Mouse (Mus musculus): ENCODE measurements at regions not wholly inside any gene's neighbourhood (a gene's known extent, or its start where the extent isn't known, plus 50 kb on each side); places are given as distances from the start of the nearest gene placed in this dataset.
A peak's percentile ranks its signal among the peaks of the same experiment; 100 is the strongest.

DNA sequence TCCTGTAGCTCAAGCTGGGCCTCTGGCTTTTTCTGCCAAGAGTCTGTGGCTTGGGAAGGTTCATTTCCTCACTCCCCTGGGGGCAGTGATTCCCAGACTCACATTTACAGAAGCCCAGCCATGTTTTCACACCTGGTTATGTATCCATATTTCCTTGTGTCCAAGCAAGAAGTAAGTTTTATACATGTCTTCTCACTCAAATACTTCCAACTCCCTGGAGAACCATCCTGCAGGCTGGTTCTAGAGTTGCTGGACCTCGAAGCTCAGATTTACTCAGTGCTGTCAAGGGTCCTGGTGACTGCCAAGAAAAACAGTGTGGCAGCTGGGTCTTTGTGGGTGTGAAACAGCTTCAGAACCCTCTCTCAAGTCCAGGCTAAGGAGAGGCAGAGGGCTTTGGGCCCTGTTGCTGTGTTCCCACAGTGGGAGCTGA, 537.6 kb upstream of the Nrp1 start:
- DNase-seq: no peak

DNA sequence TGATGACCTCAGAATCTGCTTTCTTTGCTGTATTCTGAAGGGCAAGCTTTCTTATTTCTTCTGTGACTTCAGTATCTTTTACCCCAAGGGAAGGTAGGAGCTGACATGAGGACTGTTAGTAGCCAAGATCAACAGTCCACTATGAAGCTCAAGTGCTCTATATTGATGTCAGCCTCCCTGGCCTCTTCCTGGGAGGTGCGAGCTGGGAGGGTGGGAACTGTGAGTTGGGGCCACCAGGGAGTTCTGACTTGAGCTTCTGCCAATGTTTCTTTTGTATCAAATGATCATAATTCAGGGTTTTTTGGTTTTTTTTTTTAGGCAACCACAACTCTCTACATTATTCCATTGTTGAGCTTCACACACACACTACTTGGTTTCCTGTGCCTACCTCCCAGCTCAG, 536.8 kb upstream of the Nrp1 start:
- no peak for DNase-seq

DNA sequence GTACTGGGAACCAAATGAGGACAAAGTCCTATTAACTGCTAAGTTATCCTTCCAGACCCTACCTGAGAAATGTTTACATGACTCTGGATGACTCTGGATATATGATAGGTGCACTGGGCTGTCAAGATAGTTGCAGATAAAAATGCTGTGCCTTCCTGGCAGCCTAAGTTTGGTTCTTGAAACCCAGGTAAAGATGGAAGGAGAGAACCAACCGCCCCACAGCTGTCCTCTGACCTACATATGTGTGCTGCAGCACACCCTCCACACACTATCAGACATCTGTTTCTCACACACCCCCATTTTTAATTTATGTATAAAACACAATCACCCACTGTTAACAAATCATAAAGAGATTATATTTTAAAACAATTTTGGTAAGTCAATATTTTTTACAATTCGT, 533.4 kb upstream of the Nrp1 start:
- DNase-seq: peak; percentile 46

DNA sequence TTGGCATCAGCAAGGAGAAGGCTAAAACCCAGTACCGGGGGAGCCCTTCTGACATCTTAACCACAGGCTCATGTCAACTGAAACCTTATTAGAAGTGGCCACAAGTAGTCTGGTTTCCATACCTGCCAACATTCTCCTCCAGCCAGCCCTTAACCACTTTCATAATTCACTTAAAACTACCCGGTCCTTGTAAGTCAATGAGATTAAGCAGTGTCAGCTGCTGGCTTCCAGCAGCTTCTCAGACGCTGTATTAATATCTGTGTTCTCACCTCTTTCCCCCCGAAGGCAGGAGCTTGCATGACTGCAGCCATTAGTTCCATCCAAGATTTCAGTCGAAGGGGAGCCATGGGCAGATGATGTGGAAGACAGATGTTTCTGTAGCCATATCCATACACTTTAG, 530.6 kb upstream of the Nrp1 start:
- no peak for DNase-seq

DNA sequence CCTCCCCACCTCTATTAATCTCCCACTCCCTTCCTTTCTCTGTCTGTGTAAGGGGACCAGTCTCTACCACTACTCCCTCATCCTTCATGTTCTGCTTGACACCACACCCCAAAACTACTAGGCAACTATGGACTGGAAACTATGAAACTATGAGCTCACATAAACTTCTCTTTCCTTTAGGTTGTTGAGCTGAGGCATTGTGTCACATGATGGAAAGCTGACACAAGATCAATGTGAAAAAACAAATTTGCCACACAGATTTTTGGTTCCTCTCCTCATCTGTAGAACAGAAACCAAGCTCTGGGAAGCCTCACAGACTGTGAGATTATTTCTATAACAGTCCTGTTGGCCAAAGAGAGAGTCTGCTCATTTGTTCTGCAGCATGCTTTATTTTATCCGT, 528.7 kb upstream of the Nrp1 start:
- no peak for DNase-seq

DNA sequence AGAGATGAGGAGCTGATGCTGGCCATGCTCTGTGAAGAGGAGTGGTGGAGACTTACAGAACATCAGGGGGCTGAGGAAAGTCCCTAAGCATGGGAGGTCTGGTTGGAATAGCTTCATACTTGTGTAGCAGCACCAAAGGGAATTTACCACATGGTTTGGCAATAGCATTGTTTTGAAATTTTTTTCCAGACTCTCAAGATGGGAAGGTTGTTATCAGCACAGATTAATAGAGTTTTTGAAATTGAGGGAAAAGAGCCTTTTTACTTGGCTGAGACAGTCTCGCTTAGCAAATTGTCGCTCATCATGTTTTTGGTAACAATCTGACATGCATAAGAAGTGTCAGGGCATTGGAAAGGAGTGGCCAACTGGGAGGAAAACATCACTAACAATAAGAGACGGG, 524.4 kb upstream of the Nrp1 start:
- DNase-seq: no peak

DNA sequence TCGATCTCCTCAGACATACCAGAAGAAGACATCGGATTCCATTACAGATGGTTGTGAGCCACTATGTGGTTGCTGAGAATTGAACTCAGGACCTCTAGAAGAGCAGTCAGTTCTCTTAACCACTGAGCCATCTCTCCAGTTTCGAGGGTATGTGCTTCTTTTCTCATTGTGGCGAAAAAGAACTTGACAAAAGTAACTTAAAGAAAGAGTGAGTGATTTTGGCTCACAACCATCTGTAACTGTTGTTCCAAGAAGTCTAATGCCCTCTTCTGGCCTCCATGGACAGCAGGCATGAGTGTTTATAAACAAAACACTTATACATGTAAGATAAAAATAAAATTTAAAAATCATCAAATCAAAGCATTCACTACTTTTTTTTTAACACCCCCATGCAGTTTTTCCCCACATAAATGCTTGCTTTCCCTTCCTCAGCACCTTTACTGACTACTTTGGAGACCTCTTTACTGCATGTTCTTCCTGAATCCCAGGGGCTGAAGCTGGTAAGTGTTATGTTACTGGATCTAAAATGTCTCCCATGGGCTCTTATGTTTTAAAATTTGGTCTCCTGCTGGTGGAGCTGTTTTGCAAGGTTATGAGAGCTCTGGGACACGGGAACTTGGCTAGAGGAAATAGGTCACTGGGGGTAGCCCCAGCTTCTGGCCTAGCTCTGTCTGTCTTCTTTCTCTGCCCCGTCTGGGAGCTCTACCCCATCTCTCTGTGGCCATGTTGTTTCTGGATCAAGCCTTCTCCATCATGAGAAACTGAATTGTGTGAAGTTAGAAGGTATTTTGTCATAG, 521.8 kb upstream of the Nrp1 start:
- DNase-seq: no peak

DNA sequence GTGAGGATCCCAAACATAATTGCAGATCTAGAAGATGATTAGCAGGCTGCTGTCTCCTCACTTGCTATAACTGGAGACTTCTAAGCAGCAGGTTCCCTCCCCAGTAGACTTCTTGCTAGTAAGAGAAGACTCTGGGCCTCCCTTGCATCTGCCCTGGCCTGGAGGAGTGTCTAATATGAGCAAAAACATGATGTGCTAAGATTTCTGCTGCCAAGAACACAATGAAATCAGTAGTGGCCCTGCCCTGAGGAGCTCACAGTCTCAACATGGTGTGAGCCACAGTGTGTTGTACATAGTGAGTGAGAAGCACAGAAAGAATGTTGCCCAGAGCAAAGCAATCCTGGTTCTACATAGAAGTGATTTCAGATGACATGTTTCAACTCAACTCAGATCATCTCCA, 520.1 kb upstream of the Nrp1 start:
- DNase-seq: no peak

DNA sequence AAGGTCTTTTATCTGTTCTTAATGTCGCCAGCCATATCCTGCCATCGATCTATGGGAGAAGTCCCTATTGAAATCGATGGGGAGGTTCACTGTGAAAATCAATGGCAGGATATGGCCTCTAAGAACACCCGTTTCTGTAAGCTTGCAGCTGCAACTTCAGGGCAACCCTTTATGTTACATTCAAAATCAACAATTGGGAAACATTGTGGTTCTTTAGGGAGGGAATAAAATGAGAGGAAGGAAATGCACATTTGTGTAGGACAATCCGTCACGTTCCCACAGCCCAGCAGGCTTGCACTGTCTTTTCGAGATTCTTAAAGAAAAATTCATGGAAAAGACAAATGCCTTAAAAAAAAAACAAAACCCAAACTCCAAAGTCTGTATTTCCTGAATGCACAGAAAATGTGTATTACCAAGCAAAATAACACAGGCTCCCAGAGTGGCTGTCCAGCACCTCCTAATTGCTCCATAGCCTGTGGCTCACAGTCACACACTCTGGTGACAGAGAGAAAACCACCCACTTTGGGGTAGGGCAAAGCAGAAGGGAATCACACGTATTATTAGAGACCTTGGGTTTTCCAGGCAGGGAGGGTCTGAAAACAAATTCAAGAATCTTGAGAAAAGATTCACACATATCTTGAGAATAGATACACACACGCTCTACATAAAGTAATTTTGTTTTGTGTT, 510.9 kb upstream of the Nrp1 start:
- DNase-seq: no peak

DNA sequence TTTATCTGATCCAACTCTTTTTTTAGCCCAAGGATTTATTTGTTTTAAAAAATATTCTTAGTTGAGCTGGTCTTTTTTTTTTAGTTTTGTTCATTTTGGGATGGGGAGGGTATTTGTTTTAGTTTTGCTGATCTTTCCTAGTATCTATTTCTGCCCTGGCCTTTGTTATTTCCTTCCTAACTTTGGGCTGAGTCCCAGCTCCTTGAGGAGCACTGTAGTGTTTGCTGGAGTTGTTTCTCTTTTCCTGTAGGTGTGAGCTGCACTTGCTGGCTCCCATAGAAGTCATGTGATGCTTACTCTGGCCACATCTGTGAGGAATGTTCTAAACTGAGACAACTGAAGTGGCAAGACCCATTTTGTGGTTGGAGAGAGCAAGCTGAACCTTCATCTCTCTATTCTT, 508.5 kb upstream of the Nrp1 start:
- no peak for DNase-seq

DNA sequence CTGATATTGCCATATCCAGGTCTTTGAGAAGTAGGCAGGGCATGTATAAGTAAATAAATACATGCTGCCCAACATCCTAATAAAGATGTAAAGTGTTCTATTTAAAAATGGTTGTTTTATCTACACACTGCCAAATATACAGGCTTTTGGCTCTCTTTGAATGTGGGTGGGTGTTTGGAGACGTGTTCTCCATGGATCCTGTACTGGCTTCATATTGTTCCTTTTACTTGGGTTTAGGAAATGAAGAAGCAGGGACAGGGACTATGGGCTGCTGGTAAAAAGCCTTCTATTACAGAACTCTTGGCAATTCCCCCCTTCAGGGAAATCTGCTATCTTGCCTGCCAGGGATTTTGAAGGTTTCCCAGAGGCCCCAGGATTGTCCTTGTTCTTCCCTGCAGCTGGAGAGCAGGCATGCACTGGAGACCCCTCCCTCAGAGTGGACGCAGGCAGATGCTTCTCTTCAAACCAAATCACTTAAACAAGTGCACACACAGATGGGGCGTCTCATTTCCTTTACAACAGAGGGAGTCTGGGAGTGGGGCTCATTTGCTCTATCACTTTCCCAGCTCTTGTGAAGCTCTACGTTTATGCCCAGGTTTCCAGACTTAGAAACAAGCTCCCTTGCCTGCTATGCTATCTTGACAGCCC, 502.6 kb upstream of the Nrp1 start:
- DNase-seq: no peak

DNA sequence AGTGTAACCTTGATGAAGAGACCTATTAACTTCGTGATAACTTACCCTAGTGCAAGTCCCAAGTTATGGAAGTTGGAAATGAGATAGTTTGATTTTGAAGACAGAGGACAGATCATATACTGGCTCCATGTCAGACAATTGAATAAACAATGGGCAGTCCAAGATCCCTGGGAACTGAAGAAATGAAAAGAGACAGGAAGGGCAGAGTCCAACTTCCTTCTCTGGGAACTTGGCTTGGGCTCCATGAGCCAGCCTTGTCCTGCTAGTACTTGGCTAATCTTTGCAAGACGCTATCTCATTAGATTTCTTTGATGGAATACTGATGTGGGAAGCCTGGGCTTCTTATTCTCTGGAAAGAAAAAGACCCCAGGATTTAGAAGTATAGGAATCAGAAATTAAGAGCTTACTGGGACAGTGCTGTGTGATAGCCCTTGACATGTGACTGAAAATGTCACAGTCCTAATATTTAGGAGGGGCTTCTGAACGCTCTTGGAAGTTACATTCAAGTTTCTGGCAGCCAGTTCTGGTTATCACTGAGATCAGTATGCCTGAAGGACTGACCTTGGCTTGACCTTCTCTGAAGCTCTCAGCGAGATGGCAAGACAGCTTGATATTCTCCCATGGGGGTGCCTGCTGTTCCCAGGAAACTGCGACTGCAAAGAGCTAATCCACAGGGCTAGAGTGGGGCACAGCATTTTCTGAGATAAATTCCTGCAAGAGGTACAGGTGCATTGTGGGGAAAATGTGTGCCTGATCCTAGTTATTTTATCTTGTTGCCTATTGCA, 501.9 kb upstream of the Nrp1 start:
- no peak for DNase-seq

DNA sequence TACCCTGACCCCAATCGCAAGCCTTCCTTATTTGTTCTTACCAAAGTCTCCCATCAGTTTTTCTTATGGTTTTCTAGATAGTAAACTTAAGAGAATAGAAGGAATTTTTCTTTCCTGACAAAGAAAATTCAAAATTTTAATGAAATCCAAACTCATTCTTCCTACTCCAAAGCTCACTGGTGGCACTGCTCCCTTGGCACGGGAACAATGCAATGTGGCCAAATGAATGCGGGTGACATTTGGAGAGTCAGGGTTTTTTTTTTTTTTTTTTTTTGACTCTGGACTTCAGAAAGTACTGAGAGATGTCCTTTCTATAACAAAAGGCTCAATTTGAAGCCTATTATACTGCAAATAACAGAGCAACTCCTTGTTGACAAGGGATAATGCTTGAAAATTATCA, 499.4 kb upstream of the Nrp1 start:
- DNase-seq: no peak

DNA sequence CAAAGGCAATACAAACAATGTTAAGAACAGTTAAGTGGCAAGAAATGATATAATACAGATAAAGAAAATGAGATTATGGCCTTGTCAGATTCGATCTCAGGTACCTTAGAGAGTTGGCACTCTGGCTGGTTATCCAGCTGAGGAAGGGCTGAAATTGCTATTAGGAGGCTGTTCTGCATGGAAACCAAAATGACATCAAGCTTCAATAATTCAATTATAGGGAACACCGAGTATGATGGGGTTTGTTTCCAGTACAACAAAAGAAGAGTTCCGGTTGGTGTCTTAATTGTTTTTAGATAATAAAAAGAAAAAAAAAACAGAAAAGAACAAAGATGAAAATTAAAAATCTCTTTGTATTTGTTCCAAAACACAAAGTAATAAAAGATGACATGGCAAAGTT, 498.0 kb upstream of the Nrp1 start:
- no peak for DNase-seq

DNA sequence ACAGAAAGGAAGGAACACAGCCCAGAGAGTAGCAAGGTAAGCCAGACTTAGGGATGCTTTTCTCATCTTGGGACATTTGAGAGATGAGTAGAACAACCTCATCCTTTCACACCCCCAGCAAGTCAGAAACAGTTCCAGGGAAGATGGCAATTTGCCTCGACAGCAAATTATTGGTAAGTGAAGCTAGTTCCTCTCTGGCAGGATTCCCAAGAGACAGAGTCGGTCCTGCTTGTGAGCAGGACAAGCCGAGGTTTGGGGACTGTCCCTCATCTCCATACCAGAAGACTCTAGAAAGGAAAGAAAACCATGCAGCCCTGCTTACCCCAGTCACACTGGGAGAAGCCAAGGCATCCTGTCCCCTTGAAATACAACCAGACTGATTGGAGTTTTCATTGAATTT, 497.5 kb upstream of the Nrp1 start:
- no peak for DNase-seq

DNA sequence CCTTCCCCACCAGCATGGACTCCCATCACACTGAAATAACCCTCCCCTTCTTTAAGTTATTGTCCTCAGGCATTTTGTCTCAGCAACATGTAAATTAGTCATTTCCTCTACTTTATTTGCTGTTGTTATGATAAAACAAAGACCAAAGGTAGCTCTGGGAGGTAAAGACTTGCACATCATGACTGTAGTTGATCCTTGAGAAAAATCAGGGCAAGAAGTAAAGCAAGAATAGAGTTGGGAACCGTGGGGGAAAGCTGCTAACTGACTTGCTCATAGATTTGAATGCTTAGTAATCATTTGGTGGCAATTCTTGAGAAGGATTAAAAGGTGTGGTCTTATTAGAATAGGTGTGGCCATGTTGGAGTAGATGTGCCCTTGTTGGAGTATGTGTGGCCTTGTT, 473.8 kb upstream of the Nrp1 start:
- DNase-seq: no peak

DNA sequence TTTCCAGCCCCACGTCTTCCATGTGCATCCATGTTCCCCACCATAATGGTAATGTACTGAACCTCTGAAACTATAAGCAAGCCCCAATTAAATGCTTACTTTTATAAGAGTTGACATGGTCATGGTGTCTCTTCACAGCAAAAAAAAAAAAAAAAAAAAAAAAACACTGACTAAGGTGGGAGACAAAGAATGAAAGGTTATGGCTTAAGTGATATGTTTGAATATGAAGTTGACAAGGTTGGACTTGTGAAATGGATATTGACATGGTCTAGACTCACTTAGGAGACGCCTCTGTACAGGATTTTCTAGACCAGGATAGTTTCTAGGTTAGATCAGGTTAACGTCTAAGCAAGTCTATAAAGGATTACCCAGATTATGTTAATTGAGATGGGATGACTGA, 473.2 kb upstream of the Nrp1 start:
- DNase-seq: no peak

DNA sequence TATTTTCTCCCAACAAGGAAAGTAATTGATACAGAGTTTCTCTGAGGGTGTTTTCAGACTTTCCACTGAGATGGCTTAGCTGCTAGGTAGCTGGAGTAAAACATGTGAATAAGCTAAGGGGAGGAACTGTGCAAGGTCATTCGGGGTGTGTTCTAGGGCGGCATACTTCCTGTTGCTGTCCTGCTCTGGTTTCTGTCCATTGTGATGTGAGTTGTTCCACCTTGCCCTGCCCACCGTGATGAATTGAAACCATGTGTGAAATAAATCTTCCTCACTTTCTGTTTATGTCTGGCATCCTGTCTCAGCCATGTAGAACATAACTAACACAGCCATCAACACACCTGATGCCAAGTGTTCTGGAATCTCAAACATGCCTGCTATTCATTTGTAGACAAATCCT, 472.6 kb upstream of the Nrp1 start:
- DNase-seq: no peak

DNA sequence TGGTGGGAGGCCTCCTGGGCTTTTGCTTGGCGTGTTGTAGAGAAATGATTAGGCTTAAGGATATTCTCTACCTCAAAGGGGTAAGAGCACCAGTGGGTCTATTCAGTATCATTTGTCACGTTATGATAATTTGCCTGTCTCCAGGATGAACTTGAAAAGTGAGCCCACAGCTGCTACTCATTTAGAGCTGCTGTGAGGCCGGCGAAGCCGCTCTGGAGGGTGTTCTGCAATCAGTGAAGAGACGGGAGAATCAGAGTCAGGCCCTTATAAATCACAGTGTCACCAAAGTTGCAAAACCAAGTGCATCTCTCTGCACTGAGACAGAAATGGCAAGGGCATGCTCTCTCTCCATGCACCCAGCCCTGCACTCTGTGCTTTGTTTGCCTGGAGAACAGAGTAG, 467.7 kb upstream of the Nrp1 start:
- DNase-seq: no peak

DNA sequence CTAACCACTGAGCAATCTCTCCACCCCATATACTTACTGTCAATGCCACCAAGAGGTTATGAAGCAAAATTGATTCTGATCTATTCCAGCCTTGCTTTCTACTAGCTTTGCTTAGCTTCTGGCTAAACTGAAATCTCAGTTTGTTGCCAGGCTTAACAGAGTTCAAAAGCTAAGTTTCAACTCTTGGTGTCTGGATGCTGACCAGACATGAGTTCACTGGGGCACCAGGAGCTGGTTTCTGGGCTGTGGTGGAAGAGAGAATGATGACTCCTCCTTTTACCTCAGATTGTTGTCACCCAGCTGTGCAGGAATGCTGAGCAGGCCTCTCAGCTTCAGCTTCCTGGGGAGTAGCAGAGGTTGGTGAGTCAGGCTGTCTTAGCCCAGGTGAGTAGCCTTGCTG, 464.1 kb upstream of the Nrp1 start:
- DNase-seq: no peak

DNA sequence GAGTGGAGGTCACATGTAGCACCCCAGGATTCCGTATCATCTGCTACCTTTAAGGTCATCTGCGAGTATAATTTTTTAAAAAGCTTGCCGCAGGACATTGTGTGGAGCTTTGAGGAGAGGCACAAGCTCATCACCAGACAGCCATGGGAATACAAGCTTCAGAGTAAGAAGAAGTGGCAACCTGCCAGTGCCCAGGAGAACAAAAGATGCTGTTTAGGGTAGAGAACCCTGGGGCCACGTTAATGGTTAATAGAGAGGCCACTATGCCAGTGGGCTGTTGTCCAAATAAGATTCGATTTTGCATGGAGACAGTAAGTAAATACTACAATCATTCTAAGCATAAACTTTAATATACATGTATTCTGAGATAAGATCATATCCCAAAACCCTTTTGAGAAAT, 450.0 kb upstream of the Nrp1 start:
- DNase-seq: no peak

DNA sequence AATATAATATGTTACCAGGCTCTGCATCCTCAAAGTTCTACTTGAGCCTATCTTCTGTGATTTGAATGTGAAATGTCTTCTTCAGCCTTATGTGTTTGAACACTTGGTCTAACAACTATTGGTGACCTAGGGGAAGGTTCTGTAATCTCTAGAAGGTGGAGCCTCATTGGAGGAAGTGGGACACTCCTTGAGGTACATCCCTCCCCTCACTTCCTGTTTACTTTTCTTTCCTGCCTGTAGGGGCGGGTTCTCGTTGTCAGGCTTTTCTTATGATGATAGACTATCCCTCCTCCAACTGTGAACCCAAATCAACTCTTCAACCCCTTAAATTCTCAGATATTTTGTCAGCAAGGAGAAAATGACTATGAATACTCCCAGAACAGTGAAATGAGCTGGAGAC, 448.8 kb upstream of the Nrp1 start:
- DNase-seq: no peak

DNA sequence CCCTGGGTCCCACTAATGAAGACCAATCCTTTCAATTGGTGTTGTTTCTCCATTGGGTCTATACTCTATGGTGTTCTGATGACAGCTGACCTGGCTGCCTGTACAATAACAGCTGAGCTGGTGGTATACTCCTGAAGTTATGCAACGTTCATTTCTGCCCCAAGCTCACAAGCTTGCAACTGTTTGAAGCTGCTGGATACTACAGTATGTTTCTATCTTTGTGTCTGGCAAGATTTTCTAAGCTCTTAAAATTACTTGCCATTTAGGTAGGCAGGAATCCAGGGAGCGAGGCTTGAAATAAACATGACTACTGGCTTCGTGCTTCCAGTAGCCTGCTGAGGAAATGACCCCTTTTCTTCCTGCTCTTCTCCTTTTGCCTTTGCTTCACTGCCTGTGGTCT, 444.3 kb upstream of the Nrp1 start:
- DNase-seq: no peak

DNA sequence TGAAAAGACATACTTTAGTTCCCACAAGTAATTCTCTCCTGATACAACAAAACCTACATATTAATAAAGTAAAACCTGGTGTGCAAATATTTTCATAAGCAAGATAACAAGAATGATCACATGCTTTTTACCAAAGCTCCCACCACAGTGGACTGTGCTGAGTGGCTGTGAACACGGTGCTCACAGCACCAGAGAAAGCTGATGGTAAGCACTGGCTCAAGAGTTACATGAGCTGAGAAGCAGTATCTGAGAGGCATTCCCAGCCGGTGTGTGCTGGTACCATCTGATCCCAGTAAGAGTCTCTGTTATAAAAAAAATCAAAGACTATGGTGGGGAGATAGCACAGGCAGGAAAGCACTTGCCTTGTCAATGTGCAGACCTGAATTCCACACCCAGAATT, 443.5 kb upstream of the Nrp1 start:
- DNase-seq: no peak

Measured in thymus, postnatal 4 days (tissue).